Mouse (Mus musculus) liver, postnatal 0 days (tissue): ENCODE data around the gene Banf2.

Source experiments
- CTCF ChIP-seq: sonication (generic); IDR thresholded peaks from 2 replicates; pipeline ENCODE4 v1.5.1; 2016; ENCODE audit warnings: antibody characterized with exemption, low read depth
- EP300 ChIP-seq: IDR thresholded peaks from 2 replicates; pipeline ENCODE4 v1.6.1; 2016; ENCODE audit warnings: antibody characterized with exemption, low read depth, mild to moderate bottlenecking

- TF ChIP-seq CTCF (no peak), EP300 (no peak)
Observed at GRCm38 (mm10) chr2:144120186-144120823, 87.4 kb downstream of the Banf2 start.
